Mouse (Mus musculus) kidney, embryonic 16.5 days (tissue): ENCODE measurements around the gene Rbbp4. TPM values are rescaled to one million over a fixed set of nuclear protein-coding genes. Genes with fewer than 3 reads are reported as not detected.
A peak's percentile ranks its signal among the peaks of the same experiment; 100 is the strongest.

Experiments used
- ATAC-seq: fragments of 200-750 bp; cut with Nextera tagmentation; 2 replicates; pipeline ENCODE4 v1.8.0; 2017; ENCODE audit warnings: moderate TSS enrichment; ENCODE audit not compliant: low FRiP score, low TSS enrichment
- H3K27ac ChIP-seq: fragments of 300-500 bp; sonication (generic); 2 replicates; pipeline ENCODE4 v1.5.1; 2014; ENCODE audit warnings: low read length
- H3K27me3 ChIP-seq: fragments of 300-500 bp; sonication (generic); 2 replicates; pipeline ENCODE4 v1.6.1; 2014; ENCODE audit warnings: low read length, control low read depth, mixed read lengths; ENCODE audit not compliant: insufficient read depth
- H3K36me3 ChIP-seq: fragments of 300-500 bp; sonication (generic); 2 replicates; pipeline ENCODE4 v1.6.1; 2014; ENCODE audit warnings: low read length, control low read depth, mixed read lengths; ENCODE audit not compliant: insufficient read depth
- H3K4me1 ChIP-seq: fragments of 300-500 bp; sonication (generic); 2 replicates; pipeline ENCODE4 v1.6.1; 2014; ENCODE audit warnings: low read length, control low read depth, mixed read lengths; ENCODE audit not compliant: insufficient read depth
- H3K4me2 ChIP-seq: fragments of 300-500 bp; sonication (generic); replicated peaks from 2 replicates; pipeline ENCODE4 v1.6.1; 2014; ENCODE audit warnings: low read depth, low read length
- H3K4me3 ChIP-seq: fragments of 300-500 bp; sonication (generic); 2 replicates; pipeline ENCODE4 v1.5.1; 2014; ENCODE audit warnings: mild to moderate bottlenecking, low read length
- H3K9ac ChIP-seq: fragments of 300-500 bp; sonication (generic); replicated peaks from 2 replicates; pipeline ENCODE4 v1.6.1; 2014; ENCODE audit warnings: low read length
- H3K9me3 ChIP-seq: fragments of 300-500 bp; sonication (generic); 2 replicates; pipeline ENCODE4 v1.6.1; 2016; ENCODE audit warnings: low read length, control low read depth
- WGBS: fragments of 180-500 bp; shearing (Covaris S2); extraction: QIAGEN DNeasy Blood & Tissue Kit; methylation state at CpG from one replicate; pipeline ENCODE4 v1.1.7; 2014; 5-methylcytosine and 5-hydroxymethylcytosine counted together
- polyA plus RNA-seq: library from polyadenylated mRNA; unstranded; fragments of >200 nt; fragmentation: Nextera tagmentation; extraction: Ambion mirVana; gene quantifications from 2 replicates; pipeline ENCODE4 v1.2.1, GENCODE M21; 2015

The Rbbp4 gene
- polyA plus RNA-seq, 1 experiment from 2014 or later: 383 TPM

DNA sequence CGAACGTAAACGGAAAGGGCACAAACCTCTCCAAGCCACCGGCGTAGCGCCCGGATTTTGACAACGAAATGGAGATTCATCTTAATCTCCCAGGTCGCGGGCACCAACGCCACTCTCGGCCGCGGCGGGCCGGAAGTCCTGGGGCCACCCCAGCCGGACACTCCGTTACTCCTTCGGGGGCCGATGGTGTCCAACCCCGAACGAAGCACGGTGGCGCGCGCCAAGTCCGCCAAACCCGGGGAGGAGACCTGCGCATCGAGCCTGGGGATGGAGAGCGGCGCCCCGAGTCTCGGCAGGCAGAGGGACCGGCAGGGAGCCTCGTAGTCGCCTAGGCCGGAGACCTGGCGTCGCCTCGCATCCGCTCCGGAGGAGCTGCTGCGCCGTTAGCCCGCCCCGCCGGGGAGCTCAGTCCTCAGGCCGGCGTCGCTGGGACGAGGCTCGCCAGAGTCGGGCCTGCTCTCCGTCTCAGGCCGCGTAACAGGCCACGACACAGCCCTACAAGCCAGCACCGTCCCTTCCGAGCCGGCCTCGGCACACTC is 424 bp downstream of the Rbbp4 start:
- WGBS: under 1% methylated on average over 50 of the region's 62 CpGs
- H3K27me3 ChIP-seq: no peaks in the 10 kb centered on the region
- ATAC-seq: peak; percentile 35; the same call in 1 of the 2 replicates
- no peaks in the 10 kb centered on the region for H3K9me3 ChIP-seq
- H3K4me3 ChIP-seq: peak overlapping the region; percentile 93
- H3K4me1 ChIP-seq: peaks cover 23% of the 10 kb centered on the region
- peak overlapping the region; percentile 97 for H3K9ac ChIP-seq
- peak overlapping the region; percentile 63 for H3K4me2 ChIP-seq
- peak overlapping the region; percentile 97 for H3K27ac ChIP-seq
- peaks cover 15% of the 10 kb centered on the region for H3K36me3 ChIP-seq

DNA sequence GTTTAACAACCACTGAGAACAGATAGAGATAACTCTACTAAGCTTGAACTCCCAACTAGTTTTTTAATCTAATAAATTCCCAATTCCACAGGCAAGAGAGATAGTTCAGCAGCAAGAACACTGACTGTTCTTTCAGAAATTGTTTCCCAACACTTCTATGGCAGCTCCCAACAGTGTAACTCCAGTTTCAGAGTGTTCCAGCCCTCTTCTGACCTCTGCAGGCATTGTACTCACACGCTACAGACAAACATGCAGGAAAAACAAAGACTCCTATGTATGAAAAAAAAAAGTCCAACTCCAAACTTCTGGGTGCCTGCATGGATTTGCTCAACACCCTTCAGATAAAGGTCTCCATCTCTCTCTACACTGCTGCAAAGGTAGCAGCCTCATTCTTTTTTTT is 2.3 kb downstream of the Rbbp4 start:
- no peaks in the 10 kb centered on the region for H3K9me3 ChIP-seq

DNA sequence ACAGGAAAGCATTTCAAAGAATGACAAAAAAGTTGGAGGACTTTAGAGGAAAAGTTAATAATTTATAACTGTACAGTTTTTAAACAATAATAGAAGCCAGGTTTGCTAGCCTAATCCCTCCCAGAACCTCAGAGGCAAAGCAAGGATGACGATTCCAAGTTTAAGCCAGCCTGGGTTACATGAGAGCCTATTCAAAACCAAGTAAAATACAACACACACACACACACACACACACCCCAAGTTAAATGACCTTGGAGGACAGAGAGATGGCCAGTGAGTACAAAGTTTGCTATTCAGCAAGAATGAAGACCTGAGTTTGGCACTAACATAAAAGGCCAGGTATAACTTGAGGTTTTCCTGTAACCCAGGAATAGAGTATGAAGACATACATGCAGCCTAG is 9.0 kb downstream of the Rbbp4 start:
- no peak overlapping the region for H3K9ac ChIP-seq
- no peaks in the 10 kb centered on the region for H3K9me3 ChIP-seq
- no peak overlapping the region for H3K4me3 ChIP-seq
- peaks cover 46% of the 10 kb centered on the region for H3K36me3 ChIP-seq
- no peak overlapping the region for H3K27ac ChIP-seq
- H3K27me3 ChIP-seq: no peaks in the 10 kb centered on the region
- no peaks in the 10 kb centered on the region for H3K4me1 ChIP-seq
- 68% methylated on average over 1 of the region's 1 CpGs for WGBS
- ATAC-seq: no peak
- H3K4me2 ChIP-seq: no peak overlapping the region

More for the DNA sequence above, 2.3 kb downstream of the Rbbp4 start:
- no peaks in the 10 kb centered on the region for H3K27me3 ChIP-seq
- H3K36me3 ChIP-seq: peaks cover 27% of the 10 kb centered on the region
- peak overlapping the region; percentile 93 for H3K4me3 ChIP-seq
- 21% methylated on average over 1 of the region's 1 CpGs for WGBS
- peak overlapping the region; percentile 63 for H3K4me2 ChIP-seq
- H3K27ac ChIP-seq: no peak overlapping the region
- no peak for ATAC-seq
- peak overlapping the region; percentile 30 for H3K9ac ChIP-seq
- peaks cover 23% of the 10 kb centered on the region for H3K4me1 ChIP-seq

DNA sequence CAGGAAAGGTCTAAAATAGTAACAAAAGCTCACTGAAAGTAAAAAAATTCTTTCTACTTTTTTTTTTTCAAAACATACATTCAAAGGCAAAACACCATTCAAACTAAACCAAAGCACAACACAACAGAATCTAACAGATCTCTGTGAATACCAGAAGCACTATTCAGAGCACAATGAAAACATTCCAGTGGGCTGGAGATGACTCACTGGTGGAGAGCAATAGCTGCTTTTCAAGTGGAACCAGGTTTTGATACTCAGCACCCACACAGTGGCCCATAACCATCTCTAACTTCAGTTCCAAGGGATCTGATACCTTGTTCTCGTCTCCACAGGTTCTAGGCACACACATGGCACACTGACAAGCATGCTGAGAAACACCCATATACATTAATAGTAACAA is 10.4 kb downstream of the Rbbp4 start:
- Histone ChIP-seq H3K4me3 (no peak overlapping the region), H3K9me3 (no peaks in the 10 kb centered on the region), H3K4me2 (no peak overlapping the region), H3K9ac (no peak overlapping the region), H3K27ac (no peak overlapping the region), H3K36me3 (peaks cover 55% of the 10 kb centered on the region), H3K4me1 (no peaks in the 10 kb centered on the region), H3K27me3 (no peaks in the 10 kb centered on the region)
- 81% methylated on average over 1 of the region's 1 CpGs for WGBS
- no peak for ATAC-seq

DNA sequence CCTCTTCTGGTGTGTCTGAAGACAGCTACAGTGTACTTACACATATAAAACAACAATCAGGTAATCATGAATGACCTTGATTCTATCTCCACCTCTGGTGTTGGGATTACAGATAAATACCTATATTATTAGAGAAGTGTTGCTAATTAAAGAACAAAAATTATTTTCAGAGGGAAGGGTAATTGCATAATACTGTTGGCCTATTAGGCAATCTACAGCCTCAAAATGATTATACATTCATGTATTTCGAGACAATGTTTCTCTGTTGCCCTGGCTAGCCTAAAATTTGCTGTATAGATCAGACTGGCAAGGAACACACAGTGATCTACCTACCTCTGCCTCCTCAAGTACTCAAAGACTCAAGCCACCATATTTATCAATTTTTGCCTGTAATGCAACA is 11.7 kb downstream of the Rbbp4 start:
- 90% methylated on average over 1 of the region's 1 CpGs for WGBS
- no peaks in the 10 kb centered on the region for H3K9me3 ChIP-seq
- no peak overlapping the region for H3K9ac ChIP-seq
- peaks cover 58% of the 10 kb centered on the region for H3K36me3 ChIP-seq
- H3K4me1 ChIP-seq: no peaks in the 10 kb centered on the region
- no peaks in the 10 kb centered on the region for H3K27me3 ChIP-seq
- H3K4me2 ChIP-seq: no peak overlapping the region
- no peak for ATAC-seq
- no peak overlapping the region for H3K4me3 ChIP-seq
- H3K27ac ChIP-seq: no peak overlapping the region

DNA sequence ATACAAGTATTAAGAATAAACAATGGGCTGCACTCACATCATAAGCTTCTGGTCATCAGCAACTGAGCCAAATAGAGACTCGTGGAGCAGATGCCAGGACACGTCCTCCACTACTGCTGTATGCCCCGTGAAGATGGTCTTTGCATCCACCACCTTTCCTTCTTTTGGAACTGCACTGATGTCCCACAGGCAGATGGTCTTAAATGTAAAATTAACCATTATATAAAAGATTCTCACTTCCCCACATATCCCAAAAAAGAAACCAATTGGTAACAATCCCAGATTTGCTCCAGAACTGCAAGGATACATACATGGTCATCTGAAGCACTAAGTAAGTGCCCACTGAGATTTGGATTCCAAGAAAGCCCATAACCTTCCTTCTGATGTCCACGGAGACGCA is 13.1 kb downstream of the Rbbp4 start:
- whole genome bisulfite sequencing: 92% methylated on average over 5 of the region's 5 CpGs
- H3K36me3 ChIP-seq: peaks cover 58% of the 10 kb centered on the region

DNA sequence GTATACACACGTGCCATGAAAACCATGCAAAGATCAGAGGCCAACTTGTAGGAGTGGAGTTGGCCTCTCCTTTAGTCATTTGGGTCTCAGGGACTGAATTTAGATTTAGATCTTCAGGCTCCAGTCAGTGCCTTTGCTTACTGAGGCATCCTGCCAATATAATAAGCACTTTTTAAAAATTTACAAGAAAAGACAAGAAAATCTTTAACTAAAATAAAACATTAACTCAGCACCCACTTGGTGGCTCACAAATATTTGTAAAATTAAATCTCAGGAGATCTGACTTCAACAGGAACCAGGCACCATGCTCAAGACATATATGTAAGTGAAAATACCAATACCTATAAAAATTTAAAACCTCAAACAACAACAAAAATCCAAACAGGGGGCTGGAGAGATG is 14.3 kb downstream of the Rbbp4 start:
- Histone ChIP-seq H3K9me3 (no peaks in the 10 kb centered on the region), H3K4me3 (no peak overlapping the region), H3K9ac (no peak overlapping the region), H3K27me3 (no peaks in the 10 kb centered on the region), H3K4me1 (no peaks in the 10 kb centered on the region), H3K27ac (no peak overlapping the region), H3K36me3 (peaks cover 60% of the 10 kb centered on the region), H3K4me2 (no peak overlapping the region)
- no peak for ATAC-seq
- WGBS: 66% methylated on average over 1 of the region's 1 CpGs

More for the DNA sequence above, 13.1 kb downstream of the Rbbp4 start:
- no peak overlapping the region for H3K4me2 ChIP-seq
- no peak for ATAC-seq
- H3K9ac ChIP-seq: no peak overlapping the region
- no peaks in the 10 kb centered on the region for H3K27me3 ChIP-seq
- H3K4me3 ChIP-seq: no peak overlapping the region
- H3K9me3 ChIP-seq: no peaks in the 10 kb centered on the region
- H3K4me1 ChIP-seq: no peaks in the 10 kb centered on the region
- H3K27ac ChIP-seq: no peak overlapping the region

DNA sequence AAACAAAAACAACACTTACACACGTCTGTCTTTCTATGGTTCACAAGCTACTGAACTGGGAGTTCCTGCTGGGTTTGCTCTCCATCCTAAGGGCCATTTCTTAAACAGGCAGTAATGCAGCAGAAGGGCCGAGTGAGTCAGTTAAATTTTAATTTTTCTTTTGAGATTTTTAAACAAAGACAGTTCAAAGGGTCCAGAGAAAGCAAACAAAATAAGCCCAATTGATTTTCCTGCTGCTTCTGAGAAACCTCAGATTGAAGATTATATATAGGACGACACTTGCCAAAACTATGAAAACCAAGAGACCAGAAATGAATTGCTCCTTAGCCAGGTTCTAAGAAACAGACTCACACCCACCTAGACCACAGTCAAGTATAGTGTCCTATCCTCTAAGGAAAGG is 21.3 kb downstream of the Rbbp4 start:
- Histone ChIP-seq H3K36me3 (peaks cover 87% of the 10 kb centered on the region), H3K4me1 (no peaks in the 10 kb centered on the region), H3K4me2 (no peak overlapping the region), H3K27ac (no peak overlapping the region), H3K4me3 (no peak overlapping the region), H3K27me3 (no peaks in the 10 kb centered on the region), H3K9me3 (no peaks in the 10 kb centered on the region), H3K9ac (no peak overlapping the region)
- WGBS: 80% methylated on average over 3 of the region's 3 CpGs
- ATAC-seq: no peak

DNA sequence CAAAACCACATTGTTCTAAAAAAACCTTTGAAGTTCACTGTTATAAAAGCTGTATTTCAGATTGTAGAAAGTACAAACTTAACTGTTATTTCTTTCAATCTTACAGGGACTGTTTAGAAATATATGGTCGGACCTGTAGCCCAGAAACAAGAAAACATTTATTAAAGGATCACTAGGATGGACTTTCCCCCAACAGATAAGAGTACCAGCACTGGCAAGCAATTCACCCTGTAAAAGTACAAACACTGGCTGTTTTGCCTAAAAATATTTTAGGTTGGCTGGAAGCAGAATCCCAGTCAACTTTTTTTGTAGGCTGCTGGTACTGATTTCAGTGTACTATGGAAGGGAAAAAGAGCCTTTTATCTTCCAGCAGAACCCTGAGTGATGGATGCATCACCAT is 27.2 kb downstream of the Rbbp4 start:
- 89% methylated on average over 1 of the region's 1 CpGs for WGBS

DNA sequence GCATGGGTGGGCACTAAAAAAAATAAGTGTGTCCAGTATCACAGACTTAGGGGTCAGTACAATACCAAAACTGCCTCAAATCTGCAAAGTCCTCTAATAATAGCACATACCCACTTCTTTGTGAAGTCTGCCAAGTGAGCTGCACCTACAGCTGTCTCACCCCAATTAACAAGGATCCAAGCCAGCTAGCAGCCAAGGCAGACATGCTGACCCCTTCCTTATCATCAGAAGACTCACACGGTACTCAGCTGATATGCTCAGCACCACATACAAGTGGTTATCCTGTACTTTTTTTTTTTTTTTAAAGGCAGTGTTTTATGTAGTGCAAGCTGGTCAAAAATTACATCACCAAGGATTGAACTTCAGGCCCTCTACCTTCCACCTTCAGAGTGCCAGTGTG is 30.9 kb downstream of the Rbbp4 start:
- Histone ChIP-seq H3K9me3 (0 out of 2 replicates have a peak, but pooled peaks cover 5% of the 10 kb centered on the region), H3K4me3 (no peak overlapping the region), H3K27ac (no peak overlapping the region), H3K9ac (no peak overlapping the region), H3K27me3 (no peaks in the 10 kb centered on the region), H3K4me1 (no peaks in the 10 kb centered on the region), H3K4me2 (no peak overlapping the region), H3K36me3 (peaks cover 29% of the 10 kb centered on the region)
- WGBS: 76% methylated on average over 1 of the region's 1 CpGs
- no peak for ATAC-seq

More for the DNA sequence above, 27.2 kb downstream of the Rbbp4 start:
- no peak for ATAC-seq
- H3K27ac ChIP-seq: no peak overlapping the region
- H3K36me3 ChIP-seq: peaks cover 58% of the 10 kb centered on the region
- no peak overlapping the region for H3K4me3 ChIP-seq
- no peaks in the 10 kb centered on the region for H3K27me3 ChIP-seq
- H3K9ac ChIP-seq: no peak overlapping the region
- H3K4me1 ChIP-seq: no peaks in the 10 kb centered on the region
- no peak overlapping the region for H3K4me2 ChIP-seq
- no peaks in the 10 kb centered on the region for H3K9me3 ChIP-seq
